Mouse (Mus musculus): ENCODE data around the gene Gm7137. TPM values are rescaled to one million over a fixed set of nuclear protein-coding genes. Genes with fewer than 3 reads are reported as not detected.
"Not testable (repeated sequence)": the region's sequence is repeated elsewhere in the genome, so short reads cannot be mapped to it uniquely, and the experiment has no call there.

The Gm7137 gene
- total RNA-seq, 2 experiments from 2014 or later, result not detected

- DNase-seq (ENCODE audit: low spot score in 2 of 2), result not testable (repeated sequence)
Observed at GRCm38 (mm10) chr10:77752312-77752711, 35.7 kb downstream of the Gm7137 start.

GRCm38 (mm10) chr10:77751254-77751653, 36.7 kb downstream of the Gm7137 start, which contains the start of gene Gm9736:
Gene Gm9736, minus strand, starts transcription at chr10:77751354.
- DNase-seq (ENCODE audit: low spot score in 2 of 2), result not testable (repeated sequence)

GRCm38 (mm10) chr10:77750686-77751085, 37.3 kb downstream of the Gm7137 start:
- DNase-seq (ENCODE audit: low spot score in 2 of 2), result not testable (repeated sequence)

GRCm38 (mm10) chr10:77741924-77742688, 45.9 kb downstream of the Gm7137 start, which contains the start of gene Gm18596:
Gene Gm18596, minus strand, starts transcription at chr10:77742638.
- not testable (repeated sequence) for DNase-seq (ENCODE audit: low spot score in 2 of 2)

GRCm38 (mm10) chr10:77738929-77739328, 49.1 kb downstream of the Gm7137 start:
- no peak for DNase-seq (ENCODE audit: low spot score in 2 of 2)

Other genes with a start within 250 kb of the Gm7137 start
- gene Pttg1ip, start 206.5 kb downstream of the Gm7137 start, total RNA-seq (2021), result 100 to 1,000 TPM in 1 of 2 experiments, 10 to 100 TPM in 1; 95.8 to 103 TPM
- 10 to 100 TPM; 92.1 to 96.0 TPM for gene Sumo3, start 182.1 kb downstream of the Gm7137 start, total RNA-seq (2021)
- 10 to 100 TPM; 13.8 to 14.9 TPM for gene Gm49325, start 182.0 kb downstream of the Gm7137 start, total RNA-seq (2021)
- gene Ube2g2, start 165.9 kb downstream of the Gm7137 start, total RNA-seq (2021), result 10 to 100 TPM; 89.7 to 93.0 TPM
- not detected for gene Tspear, start 101.6 kb downstream of the Gm7137 start, total RNA-seq (2021)
- gene Gm19402, start 97.4 kb downstream of the Gm7137 start, total RNA-seq (2021), result not detected
- gene Gm9508, start 91.0 kb downstream of the Gm7137 start, total RNA-seq (2021), result not detected
- not detected for gene Gm10272, start 81.6 kb downstream of the Gm7137 start, total RNA-seq (2021)
- gene Gm10024, start 76.7 kb downstream of the Gm7137 start, total RNA-seq (2021), result not detected
- gene Gm10142, start 72.4 kb downstream of the Gm7137 start, total RNA-seq (2021), result not detected
- not detected for gene Krtap12-1, start 67.6 kb downstream of the Gm7137 start, total RNA-seq (2021)
- gene Gm10100, start 61.7 kb downstream of the Gm7137 start, total RNA-seq (2021), result not detected
- not detected for gene Gm18596, start 45.6 kb downstream of the Gm7137 start, total RNA-seq (2021)
- not detected for gene Gm9736, start 36.8 kb downstream of the Gm7137 start, total RNA-seq (2021)
- not detected for gene Gm3233, start 28.5 kb downstream of the Gm7137 start, total RNA-seq (2021)
- gene Gm3238, start 16.9 kb downstream of the Gm7137 start, total RNA-seq (2021), result not detected
- gene Gm7138, start 11.3 kb downstream of the Gm7137 start, total RNA-seq (2021), result not detected
- not detected for gene Gm3250, start 5.7 kb downstream of the Gm7137 start, total RNA-seq (2021)
- not detected for gene Gm9639, start 6.9 kb upstream of the Gm7137 start, total RNA-seq (2021)
- not detected for gene Gm19668, start 10.9 kb upstream of the Gm7137 start, total RNA-seq (2021)
- not detected for gene Gm9507, start 23.6 kb upstream of the Gm7137 start, total RNA-seq (2021)
- not detected for gene Gm2696, start 26.5 kb upstream of the Gm7137 start, total RNA-seq (2021)
- gene Krtap10-4, start 38.9 kb upstream of the Gm7137 start, total RNA-seq (2021), result not detected
- not detected for gene Krtap10-10, start 47.7 kb upstream of the Gm7137 start, total RNA-seq (2021)
- gene Gm36176, start 58.6 kb upstream of the Gm7137 start, total RNA-seq (2021), result not detected
- gene Gm10318, start 64.7 kb upstream of the Gm7137 start, total RNA-seq (2021), result not detected
- gene Gm3285, start 73.8 kb upstream of the Gm7137 start, total RNA-seq (2021), result not detected
- 1 to 10 TPM; 1.2 to 1.4 TPM for gene Lrrc3, start 114.3 kb upstream of the Gm7137 start, total RNA-seq (2021)
- under 1 TPM; 0.32 to 0.88 TPM for gene Trpm2, start 182.4 kb upstream of the Gm7137 start, total RNA-seq (2021)
- 10 to 100 TPM; 10.5 to 12.3 TPM for gene 1810043G02Rik, start 190.3 kb upstream of the Gm7137 start, total RNA-seq (2021)
- 10 to 100 TPM; 17.0 to 21.0 TPM for gene Pfkl, start 221.9 kb upstream of the Gm7137 start, total RNA-seq (2021)